Mouse (Mus musculus) skeletal muscle tissue, postnatal 0 days (tissue): ENCODE results near the gene Prpf40b. TPM values are rescaled to one million over a fixed set of nuclear protein-coding genes. Genes with fewer than 3 reads are reported as not detected.

ENCODE experiments used
- polyA plus RNA-seq: library from polyadenylated mRNA; unstranded; fragments of >200 nt; fragmentation: Nextera tagmentation; extraction: Ambion mirVana; gene quantifications from 2 replicates; pipeline ENCODE4 v1.2.1, GENCODE M21; 2015

Gene Prpf40b
- polyA plus RNA-seq = 19.6 and 23.4 TPM in 2 replicates

GRCm38 (mm10) chr15:99294813-99295374 is at the start of gene Prpf40b:
Gene Prpf40b, plus strand, starts transcription at chr15:99295087.

GRCm38 (mm10) chr15:99251626-99252380 is 43.1 kb upstream of the Prpf40b start, which contains the start of gene Mcrs1:
Gene Mcrs1, minus strand, starts transcription at chr15:99251961.

DNA sequence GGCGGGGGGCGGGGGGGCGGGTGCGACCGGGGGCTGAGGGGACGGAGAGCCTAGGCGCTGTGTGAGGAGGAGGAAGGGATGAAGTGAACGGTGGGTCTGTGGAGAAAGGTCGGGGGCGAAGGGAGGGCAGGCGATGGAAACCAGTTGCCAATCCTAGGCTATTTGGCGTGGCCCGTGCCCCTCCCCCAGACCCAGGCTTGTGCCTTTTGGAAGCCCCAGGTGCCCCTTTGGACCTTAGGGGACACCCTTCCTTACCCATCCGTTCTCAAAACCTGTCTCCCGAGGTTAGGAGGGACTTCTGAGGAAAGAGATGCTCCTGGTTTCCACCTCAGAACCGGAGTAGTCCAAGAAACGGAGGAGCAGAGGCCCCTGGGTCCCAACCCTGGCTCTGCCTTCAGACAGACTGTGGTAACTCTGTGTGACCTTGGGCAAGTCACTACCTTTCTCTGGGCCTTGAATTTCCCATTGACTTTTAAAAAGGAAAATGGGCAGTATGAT is 646 bp downstream of the Prpf40b start, which contains the start of gene Fam186b:
Gene Fam186b (minus strand): TSS at position 405 of the 498 bp plus-strand sequence.

Other genes starting within 250 kb of the Prpf40b start
- 0.68 and 1.4 TPM in 2 replicates for gene Prph, start 239.9 kb upstream of the Prpf40b start, polyA plus RNA-seq
- 5.8 and 7.8 TPM in 2 replicates for gene Troap, start 220.5 kb upstream of the Prpf40b start, polyA plus RNA-seq
- not detected in 2 replicates for gene C1ql4, start 207.3 kb upstream of the Prpf40b start, polyA plus RNA-seq
- 0.11 TPM in 1 of 2 replicates, not detected in the other for gene Dnajc22, start 201.9 kb upstream of the Prpf40b start, polyA plus RNA-seq
- gene Spats2, start 169.2 kb upstream of the Prpf40b start, polyA plus RNA-seq = 12.8 and 14.5 TPM in 2 replicates
- gene Kcnh3, start 70.2 kb upstream of the Prpf40b start, polyA plus RNA-seq = 0.06 and 0.15 TPM in 2 replicates
- gene Mcrs1, start 43.1 kb upstream of the Prpf40b start, polyA plus RNA-seq = 100 and 106 TPM in 2 replicates
- gene Fam186b, start 801 bp downstream of the Prpf40b start, polyA plus RNA-seq = 0.09 and 0.10 TPM in 2 replicates
- gene Fmnl3, start 75.4 kb downstream of the Prpf40b start, polyA plus RNA-seq = 9.2 and 11.1 TPM in 2 replicates
- 172 and 228 TPM in 2 replicates for gene Tmbim6, start 97.8 kb downstream of the Prpf40b start, polyA plus RNA-seq
- 6.8 and 7.2 TPM in 2 replicates for gene Nckap5l, start 162.7 kb downstream of the Prpf40b start, polyA plus RNA-seq
- 11.0 and 11.6 TPM in 2 replicates for gene Bcdin3d, start 179.6 kb downstream of the Prpf40b start, polyA plus RNA-seq
- gene Faim2, start 233.1 kb downstream of the Prpf40b start, polyA plus RNA-seq = not detected in 2 replicates